Mouse (Mus musculus) heart, embryonic 12.5 days (tissue): Measurements from ENCODE around the gene Dhx36. TPM values are rescaled to one million over a fixed set of nuclear protein-coding genes. Genes with fewer than 3 reads are reported as not detected.

Experiments
- ATAC-seq: fragments of 200-750 bp; cut with Nextera tagmentation; 2 replicates; pipeline ENCODE4 v1.8.0; 2017; ENCODE audit warnings: moderate TSS enrichment, moderate library complexity; ENCODE audit not compliant: insufficient number of reproducible peaks, low FRiP score
- H3K27ac ChIP-seq: fragments of 300-500 bp; sonication (generic); 2 replicates; pipeline ENCODE4 v1.5.1; 2016; ENCODE audit warnings: mild to moderate bottlenecking, moderate library complexity; ENCODE audit not compliant: poor library complexity, severe bottlenecking
- H3K27me3 ChIP-seq: fragments of 300-500 bp; sonication (generic); replicated peaks from 2 replicates; pipeline ENCODE4 v1.6.1; 2016; ENCODE audit warnings: mild to moderate bottlenecking, moderate library complexity
- H3K36me3 ChIP-seq: fragments of 300-500 bp; sonication (generic); 2 replicates; pipeline ENCODE4 v1.6.1; 2016; ENCODE audit warnings: mild to moderate bottlenecking, moderate library complexity
- H3K4me1 ChIP-seq: fragments of 300-500 bp; sonication (generic); replicated peaks from 2 replicates; pipeline ENCODE4 v1.6.1; 2016; ENCODE audit warnings: mild to moderate bottlenecking
- H3K4me2 ChIP-seq: fragments of 300-500 bp; sonication (generic); 2 replicates; pipeline ENCODE4 v1.6.1; 2016; ENCODE audit warnings: mild to moderate bottlenecking, moderate library complexity
- H3K4me3 ChIP-seq: fragments of 300-500 bp; sonication (generic); 2 replicates; pipeline ENCODE4 v1.5.1; 2016; ENCODE audit warnings: mild to moderate bottlenecking
- H3K9ac ChIP-seq: fragments of 300-500 bp; sonication (generic); 2 replicates; pipeline ENCODE4 v1.6.1; 2016; ENCODE audit warnings: mild to moderate bottlenecking, moderate library complexity
- H3K9me3 ChIP-seq: fragments of 300-500 bp; sonication (generic); replicated peaks from 2 replicates; pipeline ENCODE4 v1.6.1; 2016; ENCODE audit warnings: mild to moderate bottlenecking, moderate library complexity
- WGBS: fragments of 180-500 bp; shearing (Covaris S2); methylation state at CpG from one replicate; pipeline ENCODE4 v1.1.7; 2016; 5-methylcytosine and 5-hydroxymethylcytosine counted together
- polyA plus RNA-seq: library from polyadenylated mRNA; unstranded; fragments of >200 nt; fragmentation: Nextera tagmentation; extraction: Ambion mirVana; gene quantifications from 2 replicates; pipeline ENCODE4 v1.2.1, GENCODE M21; 2016

Dhx36 gene
- polyA plus RNA-seq = 25.6 and 27.0 TPM in 2 replicates

GRCm38 (mm10) chr3:62506488-62507205 is at the start of gene Dhx36:
TSS of gene Dhx36 (minus strand) at chr3:62507004.
- WGBS = under 1% methylated on average over 58 of the region's 66 CpGs
- H3K4me3 ChIP-seq = peak within 1 kb of the TSS; percentile 97
- H3K4me2 ChIP-seq = peak within 1 kb of the TSS; percentile 78
- peaks cover 9% of the 10 kb centered on the region for H3K4me1 ChIP-seq
- ATAC-seq = peak; percentile 98
- H3K9ac ChIP-seq = peak within 1 kb of the TSS; percentile 94
- peak within 1 kb of the TSS; percentile 95 for H3K27ac ChIP-seq
- H3K27me3 ChIP-seq = no peaks in the 10 kb centered on the region; the same call in 1 of the 2 replicates
- no peaks in the 10 kb centered on the region for H3K36me3 ChIP-seq
- no peaks in the 10 kb centered on the region for H3K9me3 ChIP-seq

- no peaks in the 10 kb centered on the region for H3K27me3 ChIP-seq
- no peaks in the 10 kb centered on the region for H3K36me3 ChIP-seq
- no peak overlapping the region for H3K4me3 ChIP-seq
- no peaks in the 10 kb centered on the region for H3K4me1 ChIP-seq
- ATAC-seq = no peak
- no peaks in the 10 kb centered on the region for H3K9me3 ChIP-seq
- H3K9ac ChIP-seq = no peak overlapping the region
- WGBS = 60% methylated on average over 5 of the region's 5 CpGs
- no peak overlapping the region for H3K27ac ChIP-seq
- H3K4me2 ChIP-seq = no peak overlapping the region
These were observed 20.8 kb upstream of the Dhx36 start for GRCm38 (mm10) chr3:62527593-62527992.

GRCm38 (mm10) chr3:62527160-62527559 is 20.4 kb upstream of the Dhx36 start:
- H3K9me3 ChIP-seq = no peaks in the 10 kb centered on the region
- no peak overlapping the region for H3K4me3 ChIP-seq
- no peak overlapping the region for H3K27ac ChIP-seq
- no peak overlapping the region for H3K4me2 ChIP-seq
- no peak overlapping the region for H3K9ac ChIP-seq
- 37% methylated on average over 4 of the region's 4 CpGs for WGBS
- no peak for ATAC-seq
- no peaks in the 10 kb centered on the region for H3K27me3 ChIP-seq
- H3K4me1 ChIP-seq = no peaks in the 10 kb centered on the region
- no peaks in the 10 kb centered on the region for H3K36me3 ChIP-seq

GRCm38 (mm10) chr3:62507206-62507647 is 423 bp upstream of the Dhx36 start:
- H3K9me3 ChIP-seq = no peaks in the 10 kb centered on the region
- peak overlapping the region; percentile 61 for H3K4me2 ChIP-seq
- H3K36me3 ChIP-seq = no peaks in the 10 kb centered on the region
- no peak for ATAC-seq
- H3K27ac ChIP-seq = no peak overlapping the region
- H3K27me3 ChIP-seq = no peaks in the 10 kb centered on the region; the same call in 1 of the 2 replicates
- H3K4me3 ChIP-seq = peak overlapping the region; percentile 97
- 41% methylated on average over 5 of the region's 5 CpGs for WGBS
- peaks cover 9% of the 10 kb centered on the region for H3K4me1 ChIP-seq
- no peak overlapping the region for H3K9ac ChIP-seq

- WGBS = 73% methylated on average over 5 of the region's 5 CpGs
- H3K4me1 ChIP-seq = peaks cover 9% of the 10 kb centered on the region
- no peaks in the 10 kb centered on the region for H3K9me3 ChIP-seq
- H3K36me3 ChIP-seq = peaks cover 9% of the 10 kb centered on the region
- H3K9ac ChIP-seq = no peak overlapping the region; the same call in 1 of the 2 replicates
- H3K27ac ChIP-seq = no peak overlapping the region
- ATAC-seq = no peak
- peak overlapping the region; percentile 97 for H3K4me3 ChIP-seq
- no peaks in the 10 kb centered on the region; the same call in 1 of the 2 replicates for H3K27me3 ChIP-seq
- peak overlapping the region; percentile 78 for H3K4me2 ChIP-seq
These were observed 1.5 kb downstream of the Dhx36 start for GRCm38 (mm10) chr3:62505166-62505900.

GRCm38 (mm10) chr3:62499327-62499726 is 7.5 kb downstream of the Dhx36 start:
- 81% methylated on average over 4 of the region's 4 CpGs for WGBS
- H3K4me2 ChIP-seq = no peak overlapping the region
- no peak overlapping the region for H3K4me3 ChIP-seq
- no peak for ATAC-seq
- H3K4me1 ChIP-seq = no peaks in the 10 kb centered on the region
- H3K9ac ChIP-seq = no peak overlapping the region
- H3K27me3 ChIP-seq = no peaks in the 10 kb centered on the region
- no peaks in the 10 kb centered on the region for H3K9me3 ChIP-seq
- H3K27ac ChIP-seq = no peak overlapping the region
- peaks cover 37% of the 10 kb centered on the region for H3K36me3 ChIP-seq

GRCm38 (mm10) chr3:62492568-62492967 is 14.2 kb downstream of the Dhx36 start:
- no peak overlapping the region for H3K4me3 ChIP-seq
- H3K27me3 ChIP-seq = no peaks in the 10 kb centered on the region
- H3K27ac ChIP-seq = no peak overlapping the region
- no peaks in the 10 kb centered on the region for H3K9me3 ChIP-seq
- 89% methylated on average over 6 of the region's 6 CpGs for WGBS
- no peak for ATAC-seq
- no peaks in the 10 kb centered on the region for H3K4me1 ChIP-seq
- H3K9ac ChIP-seq = no peak overlapping the region
- no peak overlapping the region for H3K4me2 ChIP-seq
- peaks cover 46% of the 10 kb centered on the region for H3K36me3 ChIP-seq

- Histone ChIP-seq H3K9ac (no peak overlapping the region), H3K4me1 (no peaks in the 10 kb centered on the region), H3K9me3 (no peaks in the 10 kb centered on the region), H3K4me3 (no peak overlapping the region), H3K27ac (no peak overlapping the region), H3K36me3 (peaks cover 46% of the 10 kb centered on the region), H3K27me3 (no peaks in the 10 kb centered on the region), H3K4me2 (no peak overlapping the region)
- ATAC-seq = no peak
- WGBS = 92% methylated on average over 2 of the region's 2 CpGs
These were observed 22.5 kb downstream of the Dhx36 start for GRCm38 (mm10) chr3:62484340-62484739.

GRCm38 (mm10) chr3:62470179-62470578 is 36.6 kb downstream of the Dhx36 start:
- H3K27me3 ChIP-seq = no peaks in the 10 kb centered on the region
- no peak overlapping the region for H3K9ac ChIP-seq
- ATAC-seq = no peak
- peaks cover 70% of the 10 kb centered on the region for H3K36me3 ChIP-seq
- no peak overlapping the region for H3K4me2 ChIP-seq
- no peaks in the 10 kb centered on the region for H3K4me1 ChIP-seq
- 98% methylated on average over 1 of the region's 1 CpGs for WGBS
- no peaks in the 10 kb centered on the region for H3K9me3 ChIP-seq
- H3K27ac ChIP-seq = no peak overlapping the region
- H3K4me3 ChIP-seq = no peak overlapping the region

GRCm38 (mm10) chr3:62464276-62464675 is 42.5 kb downstream of the Dhx36 start:
- Histone ChIP-seq H3K9me3 (no peaks in the 10 kb centered on the region), H3K4me1 (no peaks in the 10 kb centered on the region), H3K27me3 (no peaks in the 10 kb centered on the region), H3K4me3 (no peak overlapping the region), H3K36me3 (peaks cover 70% of the 10 kb centered on the region), H3K27ac (no peak overlapping the region), H3K9ac (no peak overlapping the region), H3K4me2 (no peak overlapping the region)
- WGBS = 50% methylated on average over 3 of the region's 3 CpGs
- ATAC-seq = no peak

GRCm38 (mm10) chr3:62459483-62459882 is 47.3 kb downstream of the Dhx36 start:
- no peak overlapping the region for H3K4me2 ChIP-seq
- peaks cover 38% of the 10 kb centered on the region for H3K36me3 ChIP-seq
- no peak for ATAC-seq
- no peaks in the 10 kb centered on the region for H3K9me3 ChIP-seq
- H3K4me3 ChIP-seq = no peak overlapping the region
- no peak overlapping the region for H3K27ac ChIP-seq
- no peaks in the 10 kb centered on the region for H3K4me1 ChIP-seq
- WGBS = 83% methylated on average over 6 of the region's 6 CpGs
- H3K9ac ChIP-seq = no peak overlapping the region
- no peaks in the 10 kb centered on the region for H3K27me3 ChIP-seq
